In genomic region chr12:90608810-90609209, GRCm38 (mm10) we compare ENCODE assay signal across 11 mouse cellular contexts.
"Had no signal": no experiment of that assay in that cellular context is flagged by ENCODE, and none has a peak within 500 bp of the region (broad histone marks: within the 10 kb centered on the region; RNA-seq: fewer than 3 reads in every experiment).

No protein-coding gene starts in this region.

- H3K4me2 ChIP-seq: liver, embryonic 13.5 days; midbrain, embryonic 11.5 days had no signal

- H3K4me3 ChIP-seq: left cerebral cortex, adult 2 months; liver, embryonic 13.5 days had no signal

- H3K4me1 ChIP-seq: liver, embryonic 13.5 days had no signal

- H3K9me3 ChIP-seq: liver, embryonic 13.5 days had no signal

- H3K27me3 ChIP-seq: liver, embryonic 13.5 days had no signal

- H3K36me3 ChIP-seq: liver, embryonic 13.5 days had no signal

- DNase-seq: kidney, adult 9 months; layer of hippocampus, postnatal 36 days; liver, embryonic 13.5 days; lung, adult 2 months; lung, postnatal 14 days; midbrain, embryonic 14.5 days; thymus, adult 18-20 months; thymus, postnatal 36 days had no signal

- ATAC-seq: intestine, postnatal 0 days had no signal

- H3K27ac ChIP-seq: left cerebral cortex, adult 2 months; liver, embryonic 13.5 days had no signal

- H3K9ac ChIP-seq: liver, embryonic 13.5 days had no signal
